Mouse (Mus musculus) intestine, embryonic 14.5 days (tissue): ENCODE measurements around the gene D11Wsu47e. TPM values are rescaled to one million over a fixed set of nuclear protein-coding genes. Genes with fewer than 3 reads are reported as not detected.
"Not testable (repeated sequence)": the region's sequence is repeated elsewhere in the genome, so short reads cannot be mapped to it uniquely, and the experiment has no call there.

Experiments used
- ATAC-seq: fragments of 200-750 bp; cut with Nextera tagmentation; replicated peaks from 2 replicates; pipeline ENCODE4 v1.8.0; 2017; ENCODE audit warnings: low read depth, moderate number of reproducible peaks, moderate TSS enrichment, moderate library complexity; ENCODE audit not compliant: low FRiP score, low TSS enrichment
- DNase-seq: peaks from one replicate; pipeline ENCODE4 v3.0.0-alpha.2; 2018; ENCODE audit warnings: low spot score
- H3K27ac ChIP-seq: fragments of 300-500 bp; sonication (generic); 2 replicates; pipeline ENCODE4 v1.5.1; 2014; ENCODE audit warnings: low read depth, mild to moderate bottlenecking, control low read depth
- H3K27me3 ChIP-seq: fragments of 300-500 bp; sonication (generic); replicated peaks from 2 replicates; pipeline ENCODE4 v1.6.1; 2014; ENCODE audit warnings: low read length, control low read depth; ENCODE audit not compliant: control insufficient read depth, insufficient read depth
- H3K36me3 ChIP-seq: fragments of 300-500 bp; sonication (generic); 2 replicates; pipeline ENCODE4 v1.6.1; 2014; ENCODE audit warnings: low read length, control low read depth; ENCODE audit not compliant: control insufficient read depth, insufficient read depth
- H3K4me1 ChIP-seq: fragments of 300-500 bp; sonication (generic); replicated peaks from 2 replicates; pipeline ENCODE4 v1.6.1; 2014; ENCODE audit warnings: low read length, control low read depth, mixed read lengths; ENCODE audit not compliant: control insufficient read depth, insufficient read depth
- H3K4me2 ChIP-seq: fragments of 300-500 bp; sonication (generic); 2 replicates; pipeline ENCODE4 v1.6.1; 2014; ENCODE audit warnings: low read length
- H3K4me3 ChIP-seq: fragments of 300-500 bp; sonication (generic); 2 replicates; pipeline ENCODE4 v1.5.1; 2014; ENCODE audit warnings: low read depth, low read length, control low read depth, mixed read lengths
- H3K9ac ChIP-seq: fragments of 300-500 bp; sonication (generic); 2 replicates; pipeline ENCODE4 v1.6.1; 2014; ENCODE audit warnings: mild to moderate bottlenecking, low read length
- H3K9me3 ChIP-seq: fragments of 300-500 bp; sonication (generic); 2 replicates; pipeline ENCODE4 v1.6.1; 2016; ENCODE audit warnings: low read length, control low read depth; ENCODE audit not compliant: control insufficient read depth
- WGBS: fragments of 180-500 bp; shearing (Covaris S2); extraction: QIAGEN DNeasy Blood & Tissue Kit; methylation state at CpG from one replicate; pipeline ENCODE4 v1.1.7; 2014; 5-methylcytosine and 5-hydroxymethylcytosine counted together
- polyA plus RNA-seq: library from polyadenylated mRNA; unstranded; fragments of >200 nt; fragmentation: Nextera tagmentation; extraction: Ambion mirVana; gene quantifications from 2 replicates; pipeline ENCODE4 v1.2.1, GENCODE M21; 2014

Gene D11Wsu47e
- polyA plus RNA-seq, 1 experiment from 2014 or later: 22.9 TPM

DNA sequence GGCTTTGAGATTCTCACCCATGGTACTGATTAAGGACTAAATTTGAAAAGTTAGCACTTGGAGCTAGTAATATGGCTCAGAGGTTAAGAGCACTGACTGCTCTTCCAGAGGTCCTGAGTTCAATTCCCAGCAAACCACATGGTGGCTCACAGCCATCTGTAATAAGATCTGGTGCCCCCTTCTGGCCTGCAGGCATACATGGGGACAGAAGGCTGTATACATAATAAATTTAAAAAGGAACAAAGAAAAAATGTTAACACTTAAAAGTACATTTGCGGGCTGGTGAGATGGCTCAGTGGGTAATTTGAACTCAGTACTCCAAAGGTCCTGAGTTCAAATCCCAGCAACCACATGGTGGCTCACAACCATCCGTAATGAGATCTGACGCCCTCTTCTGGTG, 24.0 kb upstream of the D11Wsu47e start:
- not testable (repeated sequence) for H3K27me3 ChIP-seq, H3K9ac ChIP-seq, H3K9me3 ChIP-seq, H3K27ac ChIP-seq, H3K4me3 ChIP-seq, H3K4me2 ChIP-seq, DNase-seq, H3K4me1 ChIP-seq, ATAC-seq
- whole genome bisulfite sequencing: 93% methylated on average over 3 of the region's 3 CpGs
- peaks cover 99% of the 10 kb centered on the region for H3K36me3 ChIP-seq

- Histone ChIP-seq H3K4me3 (no peak overlapping the region), H3K4me1 (no peaks in the 10 kb centered on the region), H3K9ac (no peak overlapping the region), H3K9me3 (no peaks in the 10 kb centered on the region), H3K4me2 (no peak overlapping the region), H3K27me3 (no peaks in the 10 kb centered on the region), H3K36me3 (peaks cover 91% of the 10 kb centered on the region), H3K27ac (no peak overlapping the region)
- DNase-seq (no peak), ATAC-seq (no peak)
- WGBS: 96% methylated on average over 11 of the region's 11 CpGs
These were observed 23.3 kb upstream of the D11Wsu47e start for GRCm38 (mm10) chr11:113660940-113661339.

- H3K4me3 ChIP-seq: no peak overlapping the region
- no peaks in the 10 kb centered on the region for H3K27me3 ChIP-seq
- no peaks in the 10 kb centered on the region for H3K9me3 ChIP-seq
- WGBS: 90% methylated on average over 18 of the region's 18 CpGs
- DNase-seq (no peak), ATAC-seq (no peak)
- no peaks in the 10 kb centered on the region; the same call in 1 of the 2 replicates for H3K4me1 ChIP-seq
- no peak overlapping the region for H3K27ac ChIP-seq
- no peak overlapping the region for H3K4me2 ChIP-seq
- H3K36me3 ChIP-seq: peaks cover 82% of the 10 kb centered on the region
- no peak overlapping the region for H3K9ac ChIP-seq
These were observed 22.3 kb upstream of the D11Wsu47e start for GRCm38 (mm10) chr11:113661835-113662351.

DNA sequence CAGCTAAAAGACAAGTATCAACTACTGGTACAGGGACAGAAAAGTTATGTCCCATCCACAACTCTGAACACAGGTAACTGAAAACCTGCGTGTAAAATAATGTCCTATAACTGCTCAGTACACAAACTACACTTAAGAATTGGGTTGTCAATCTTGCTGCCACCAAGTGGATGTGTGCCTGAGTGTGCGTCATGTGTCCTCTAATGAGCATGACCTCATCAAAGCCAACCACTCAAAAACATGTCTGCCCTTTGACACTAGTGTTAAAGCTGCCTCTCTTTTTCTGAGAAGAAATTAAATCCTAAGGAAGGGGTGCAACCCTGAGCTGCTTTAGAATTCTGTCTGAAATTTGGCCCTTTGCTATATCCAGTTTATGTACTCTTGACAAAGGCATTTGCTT, 19.9 kb upstream of the D11Wsu47e start:
- 87% methylated on average over 2 of the region's 2 CpGs for WGBS
- Histone ChIP-seq H3K9ac (no peak overlapping the region), H3K4me3 (no peak overlapping the region), H3K36me3 (peaks cover 66% of the 10 kb centered on the region), H3K4me1 (peaks cover 7% of the 10 kb centered on the region; the same call in 1 of the 2 replicates), H3K27ac (no peak overlapping the region), H3K4me2 (no peak overlapping the region), H3K9me3 (no peaks in the 10 kb centered on the region), H3K27me3 (no peaks in the 10 kb centered on the region)
- DNase-seq (no peak), ATAC-seq (no peak)

- no peaks in the 10 kb centered on the region for H3K9me3 ChIP-seq
- no peaks in the 10 kb centered on the region for H3K27me3 ChIP-seq
- WGBS: 64% methylated on average over 6 of the region's 6 CpGs
- DNase-seq (no peak), ATAC-seq (no peak)
- H3K36me3 ChIP-seq: peaks cover 58% of the 10 kb centered on the region
- peaks cover 7% of the 10 kb centered on the region; the same call in 1 of the 2 replicates for H3K4me1 ChIP-seq
- no peak overlapping the region for H3K4me3 ChIP-seq
- H3K4me2 ChIP-seq: no peak overlapping the region
- H3K9ac ChIP-seq: no peak overlapping the region
- H3K27ac ChIP-seq: no peak overlapping the region
These were observed 18.0 kb upstream of the D11Wsu47e start for GRCm38 (mm10) chr11:113666205-113666604.

DNA sequence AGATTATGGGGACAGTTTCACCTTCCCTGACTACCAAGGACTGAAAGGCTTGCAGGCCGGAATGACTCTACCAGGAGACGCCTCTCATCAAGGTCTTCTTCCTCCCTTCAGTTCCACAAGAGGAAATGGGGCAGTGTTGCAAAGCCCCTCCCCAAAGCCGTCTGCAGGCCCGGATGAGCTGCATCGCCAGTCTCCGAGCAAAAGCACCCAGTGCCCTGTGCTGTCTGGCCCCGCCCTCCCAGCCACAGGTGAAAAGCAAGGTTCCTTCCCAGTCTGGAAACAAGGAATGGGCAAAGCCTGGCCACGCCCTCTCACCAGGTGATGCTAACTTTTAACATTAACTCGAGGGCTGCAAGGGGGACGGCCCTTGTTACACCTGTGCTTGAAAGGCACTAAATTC, 17.6 kb upstream of the D11Wsu47e start:
- Histone ChIP-seq H3K4me1 (peaks cover 7% of the 10 kb centered on the region; the same call in 1 of the 2 replicates), H3K4me2 (no peak overlapping the region), H3K36me3 (peaks cover 58% of the 10 kb centered on the region), H3K9ac (no peak overlapping the region), H3K27ac (no peak overlapping the region), H3K27me3 (no peaks in the 10 kb centered on the region), H3K9me3 (no peaks in the 10 kb centered on the region), H3K4me3 (no peak overlapping the region)
- no peak for DNase-seq
- WGBS: 38% methylated on average over 10 of the region's 10 CpGs
- ATAC-seq: peak; percentile 42; the same call in 1 of the 2 replicates

GRCm38 (mm10) chr11:113667122-113667521, 17.1 kb upstream of the D11Wsu47e start:
- Histone ChIP-seq H3K9me3 (no peaks in the 10 kb centered on the region), H3K4me1 (peaks cover 7% of the 10 kb centered on the region; the same call in 1 of the 2 replicates), H3K4me2 (no peak overlapping the region), H3K27me3 (no peaks in the 10 kb centered on the region), H3K4me3 (no peak overlapping the region), H3K27ac (peak overlapping the region; percentile 9; the same call in 1 of the 2 replicates), H3K36me3 (peaks cover 56% of the 10 kb centered on the region), H3K9ac (no peak overlapping the region)
- DNase-seq (no peak), ATAC-seq (peak; percentile 40; the same call in 1 of the 2 replicates)
- 52% methylated on average over 2 of the region's 2 CpGs for WGBS

GRCm38 (mm10) chr11:113667704-113668103, 16.5 kb upstream of the D11Wsu47e start:
- Histone ChIP-seq H3K9me3 (no peaks in the 10 kb centered on the region), H3K4me3 (no peak overlapping the region), H3K4me1 (peaks cover 7% of the 10 kb centered on the region; the same call in 1 of the 2 replicates), H3K4me2 (no peak overlapping the region), H3K36me3 (peaks cover 54% of the 10 kb centered on the region), H3K9ac (no peak overlapping the region), H3K27me3 (no peaks in the 10 kb centered on the region), H3K27ac (peak overlapping the region; percentile 9; the same call in 1 of the 2 replicates)
- no peak for ATAC-seq
- no peak for DNase-seq
- WGBS: 68% methylated on average over 4 of the region's 4 CpGs

GRCm38 (mm10) chr11:113668857-113669256, 15.4 kb upstream of the D11Wsu47e start:
- Histone ChIP-seq H3K27ac (no peak overlapping the region), H3K4me1 (peaks cover 7% of the 10 kb centered on the region; the same call in 1 of the 2 replicates)

More at GRCm38 (mm10) chr11:113668857-113669256, 15.4 kb upstream of the D11Wsu47e start:
- ATAC-seq (no peak), DNase-seq (no peak)
- WGBS: 86% methylated on average over 5 of the region's 5 CpGs
- H3K9me3 ChIP-seq: no peaks in the 10 kb centered on the region
- no peak overlapping the region for H3K4me2 ChIP-seq
- peaks cover 52% of the 10 kb centered on the region for H3K36me3 ChIP-seq
- no peak overlapping the region for H3K4me3 ChIP-seq
- H3K27me3 ChIP-seq: no peaks in the 10 kb centered on the region
- no peak overlapping the region for H3K9ac ChIP-seq
